In genomic region chr19:6970460-6971085, GRCm38 (mm10) we compare ENCODE assay signal across 8 mouse cellular contexts. TPM values are rescaled to one million over a fixed set of nuclear protein-coding genes. Genes with fewer than 3 reads are reported as not detected.
DNase-seq lines count a peak whose midpoint lies in the region; ATAC-seq lines count a peak whose summit lies in the region.

No protein-coding gene starts in this region.

- WGBS in heart, embryonic 10.5 days = 19% methylated on average over 11 of the region's 11 CpGs
- WGBS in limb, embryonic 12.5 days = 23% methylated on average over 11 of the region's 11 CpGs

- H3K27ac ChIP-seq in heart, embryonic 10.5 days = peak overlapping the region; percentile 89
- 0 out of 2 replicates have a peak overlapping the region, but pooled peaks have one; percentile 35 for H3K27ac ChIP-seq in limb, embryonic 12.5 days

- DNase-seq in heart, embryonic 10.5 days (ENCODE audit: low spot score) = no peak
- DNase-seq in heart, adult 9 months (ENCODE audit: low spot score in 2 of 2) = no peak
- DNase-seq in urinary bladder, postnatal 14 days (ENCODE audit: low spot score) = peak; percentile 45
- no peak for DNase-seq in urinary bladder, postnatal 4 days (ENCODE audit: low spot score in 2 of 2)
- no peak for DNase-seq in thymus, postnatal 4 days

- no peaks in the 10 kb centered on the region for H3K27me3 ChIP-seq in heart, embryonic 10.5 days (ENCODE audit: insufficient read depth, poor library complexity, severe bottlenecking)
- peaks cover 10% of the 10 kb centered on the region for H3K27me3 ChIP-seq in limb, embryonic 12.5 days

- peaks cover 60% of the 10 kb centered on the region for H3K4me1 ChIP-seq in heart, embryonic 10.5 days
- peaks cover 52% of the 10 kb centered on the region for H3K4me1 ChIP-seq in limb, embryonic 12.5 days (replicated peaks)

- H3K9ac ChIP-seq in limb, embryonic 12.5 days (replicated peaks) = peak overlapping the region; percentile 67; the same call in 1 of the 2 replicates

- peak overlapping the region; percentile 76 for H3K4me3 ChIP-seq in heart, embryonic 10.5 days
- peak overlapping the region; percentile 64 for H3K4me3 ChIP-seq in limb, embryonic 12.5 days (replicated peaks)

- ATAC-seq in limb, embryonic 12.5 days (ENCODE audit: insufficient number of reproducible peaks, insufficient read depth, low FRiP score, low TSS enrichment, low read depth) = no peak
- no peak for ATAC-seq in granulocyte monocyte progenitor cell, adult 5-6 weeks (replicated peaks; ENCODE audit: poor library complexity, severe bottlenecking)
- no peak for ATAC-seq in monocyte, adult 5-6 weeks (replicated peaks; ENCODE audit: insufficient number of reproducible peaks, low FRiP score, low TSS enrichment, poor library complexity, severe bottlenecking)

- peak overlapping the region; percentile 65 for H3K4me2 ChIP-seq in limb, embryonic 12.5 days

- peaks cover 15% of the 10 kb centered on the region for H3K36me3 ChIP-seq in heart, embryonic 10.5 days
- H3K36me3 ChIP-seq in limb, embryonic 12.5 days = peaks cover 16% of the 10 kb centered on the region

- H3K9me3 ChIP-seq in heart, embryonic 10.5 days = no peaks in the 10 kb centered on the region
- H3K9me3 ChIP-seq in limb, embryonic 12.5 days = no peaks in the 10 kb centered on the region

RNA-seq across cellular contexts. Expression of gene Ppp1r14b, which starts 4.2 kb away (rescaled TPM):
- polyA plus RNA-seq in heart, embryonic 10.5 days (2016; fragmentation: Nextera tagmentation; extraction: Ambion mirVana) = 169 and 191 TPM in 2 replicates
- 245 and 288 TPM in 2 replicates for polyA plus RNA-seq in limb, embryonic 12.5 days (2016; fragmentation: Nextera tagmentation; extraction: Ambion mirVana)
- 194 and 276 TPM in 2 replicates for total RNA-seq in granulocyte monocyte progenitor cell, adult 5-6 weeks (2014; fragmentation: Nextera tagmentation)
- total RNA-seq in granulocyte monocyte progenitor cell, adult 5-6 weeks (2017) = 94.5 and 105 TPM in 2 replicates
- total RNA-seq in monocyte, adult 5-6 weeks (2017) = 31.2 to 34.4 TPM (median 33.6 TPM) in 3 replicates

RNA-seq across cellular contexts. Expression of gene Plcb3, which starts 5.7 kb away (rescaled TPM):
- polyA plus RNA-seq in heart, embryonic 10.5 days (2016; fragmentation: Nextera tagmentation; extraction: Ambion mirVana) = 26.1 and 31.9 TPM in 2 replicates
- 41.4 and 41.7 TPM in 2 replicates for polyA plus RNA-seq in limb, embryonic 12.5 days (2016; fragmentation: Nextera tagmentation; extraction: Ambion mirVana)
- 8.0 and 14.6 TPM in 2 replicates for total RNA-seq in granulocyte monocyte progenitor cell, adult 5-6 weeks (2014; fragmentation: Nextera tagmentation)
- total RNA-seq in granulocyte monocyte progenitor cell, adult 5-6 weeks (2017) = 7.1 and 10.9 TPM in 2 replicates
- total RNA-seq in monocyte, adult 5-6 weeks (2017) = 9.2 to 17.4 TPM (median 15.8 TPM) in 3 replicates

RNA-seq across cellular contexts. Expression of gene Fkbp2, which starts 9.7 kb away (rescaled TPM):
- polyA plus RNA-seq in heart, embryonic 10.5 days (2016; fragmentation: Nextera tagmentation; extraction: Ambion mirVana) = 110 and 131 TPM in 2 replicates
- 65.8 and 73.6 TPM in 2 replicates for polyA plus RNA-seq in limb, embryonic 12.5 days (2016; fragmentation: Nextera tagmentation; extraction: Ambion mirVana)
- total RNA-seq in granulocyte monocyte progenitor cell, adult 5-6 weeks (2014; fragmentation: Nextera tagmentation) = 98.9 and 160 TPM in 2 replicates
- total RNA-seq in granulocyte monocyte progenitor cell, adult 5-6 weeks (2017) = 173 and 197 TPM in 2 replicates
- 62.9 to 104 TPM (median 63.6 TPM) in 3 replicates for total RNA-seq in monocyte, adult 5-6 weeks (2017)

RNA-seq across cellular contexts. Expression of gene Vegfb, which starts 16.9 kb away (rescaled TPM):
- polyA plus RNA-seq in heart, embryonic 10.5 days (2016; fragmentation: Nextera tagmentation; extraction: Ambion mirVana) = 53.0 and 94.1 TPM in 2 replicates
- polyA plus RNA-seq in limb, embryonic 12.5 days (2016; fragmentation: Nextera tagmentation; extraction: Ambion mirVana) = 53.8 and 55.2 TPM in 2 replicates
- total RNA-seq in granulocyte monocyte progenitor cell, adult 5-6 weeks (2014; fragmentation: Nextera tagmentation) = 27.6 and 35.2 TPM in 2 replicates
- total RNA-seq in granulocyte monocyte progenitor cell, adult 5-6 weeks (2017) = 6.2 and 7.4 TPM in 2 replicates
- total RNA-seq in monocyte, adult 5-6 weeks (2017) = 0.43 to 3.0 TPM (median 1.8 TPM) in 3 replicates

RNA-seq across cellular contexts. Expression of gene Dnajc4, which starts 21.8 kb away (rescaled TPM):
- 24.6 and 29.5 TPM in 2 replicates for polyA plus RNA-seq in heart, embryonic 10.5 days (2016; fragmentation: Nextera tagmentation; extraction: Ambion mirVana)
- polyA plus RNA-seq in limb, embryonic 12.5 days (2016; fragmentation: Nextera tagmentation; extraction: Ambion mirVana) = 21.2 and 22.8 TPM in 2 replicates
- total RNA-seq in granulocyte monocyte progenitor cell, adult 5-6 weeks (2014; fragmentation: Nextera tagmentation) = 6.4 and 16.5 TPM in 2 replicates
- total RNA-seq in granulocyte monocyte progenitor cell, adult 5-6 weeks (2017) = 7.9 and 11.8 TPM in 2 replicates
- 20.1 to 34.0 TPM (median 27.0 TPM) in 3 replicates for total RNA-seq in monocyte, adult 5-6 weeks (2017)
